Mouse (Mus musculus) layer of hippocampus, postnatal 10 days (tissue): Measurements from ENCODE around the gene Galnt7. TPM values are rescaled to one million over a fixed set of nuclear protein-coding genes. Genes with fewer than 3 reads are reported as not detected.
"Not testable (repeated sequence)": the region's sequence is repeated elsewhere in the genome, so short reads cannot be mapped to it uniquely, and the experiment has no call there.

ENCODE experiments used
- DNase-seq, 2 experiments: peaks; one replicate each; pipeline ENCODE4 v3.0.0; 2021; ENCODE audit warnings: low spot score in 2 of 2
- total RNA-seq, 2 experiments: library from RNA; stranded (reverse); gene quantifications; 2 replicates each; pipeline ENCODE4 v1.2.3; 2021

The Galnt7 gene
- total RNA-seq, 2 experiments from 2014 or later = 11.7 to 11.8 TPM

- DNase-seq = no peak
Observed at GRCm38 (mm10) chr8:57540951-57541350, 111.9 kb downstream of the Galnt7 start.

GRCm38 (mm10) chr8:57540110-57540838 lies 112.6 kb downstream of the Galnt7 start:
- peak; percentile 78 to 81 for DNase-seq

GRCm38 (mm10) chr8:57538601-57539000 lies 114.2 kb downstream of the Galnt7 start:
- no peak for DNase-seq

GRCm38 (mm10) chr8:57536167-57536566 lies 116.7 kb downstream of the Galnt7 start:
- no peak for DNase-seq

GRCm38 (mm10) chr8:57534495-57534894 lies 118.3 kb downstream of the Galnt7 start:
- DNase-seq = no peak

- DNase-seq = no peak
Observed at GRCm38 (mm10) chr8:57533106-57533505, 119.7 kb downstream of the Galnt7 start.

- peak in 1 of 2 experiments; percentile 33 for DNase-seq
Observed at GRCm38 (mm10) chr8:57532223-57532622, 120.6 kb downstream of the Galnt7 start.

- peak; percentile 84 to 86 for DNase-seq
Observed at GRCm38 (mm10) chr8:57530666-57531349, 122.0 kb downstream of the Galnt7 start.

- no peak for DNase-seq
Observed at GRCm38 (mm10) chr8:57530238-57530637, 122.6 kb downstream of the Galnt7 start.

GRCm38 (mm10) chr8:57528036-57528435 lies 124.8 kb downstream of the Galnt7 start:
- DNase-seq = no peak

GRCm38 (mm10) chr8:57520186-57520786 lies 132.5 kb downstream of the Galnt7 start:
- no peak for DNase-seq

GRCm38 (mm10) chr8:57517723-57518122 lies 135.1 kb downstream of the Galnt7 start:
- no peak for DNase-seq

GRCm38 (mm10) chr8:57516685-57517084 lies 136.1 kb downstream of the Galnt7 start:
- DNase-seq = not testable (repeated sequence)

GRCm38 (mm10) chr8:57513178-57513661 lies 139.6 kb downstream of the Galnt7 start:
- not testable (repeated sequence) for DNase-seq

GRCm38 (mm10) chr8:57512141-57513056 lies 140.4 kb downstream of the Galnt7 start:
- DNase-seq = peak; percentile 26 to 35

GRCm38 (mm10) chr8:57511316-57512118 lies 141.3 kb downstream of the Galnt7 start, which contains the start of gene Hmgb2:
Gene Hmgb2, plus strand, starts transcription at chr8:57511907.
- peak; percentile 99 for DNase-seq

- DNase-seq = no peak
Observed at GRCm38 (mm10) chr8:57510791-57511315, 142.0 kb downstream of the Galnt7 start.

- no peak for DNase-seq
Observed at GRCm38 (mm10) chr8:57508657-57509056, 144.2 kb downstream of the Galnt7 start.

GRCm38 (mm10) chr8:57507556-57508063 lies 145.2 kb downstream of the Galnt7 start:
- no peak for DNase-seq
